Mouse (Mus musculus): ENCODE measurements around the gene Pla2g4e. TPM values are rescaled to one million over a fixed set of nuclear protein-coding genes. Genes with fewer than 3 reads are reported as not detected.

The Pla2g4e gene
- polyA plus RNA-seq, 1 experiment, result not detected

- Histone ChIP-seq H3K36me3 (ENCODE audit: control insufficient read depth) (peaks cover 21% of the 10 kb centered on the region), H3K4me3 (replicated peaks) (no peak overlapping the region), H3K9me3 (ENCODE audit: control insufficient read depth, low read length) (no peaks in the 10 kb centered on the region), H3K4me1 (ENCODE audit: control insufficient read depth) (no peaks in the 10 kb centered on the region), H3K27me3 (ENCODE audit: control insufficient read depth) (no peaks in the 10 kb centered on the region)
- TF ChIP-seq GATA1 (IDR thresholded peaks at IDR 0.05; ENCODE audit: low read length), result no peak
- TF ChIP-seq TAL1 (IDR thresholded peaks at IDR 0.05; ENCODE audit: low read length), result no peak
Observed at GRCm38 (mm10) chr2:120126901-120127300, 118.2 kb downstream of the Pla2g4e start.

- H3K4me1 ChIP-seq (ENCODE audit: control insufficient read depth), result no peaks in the 10 kb centered on the region
- H3K4me3 ChIP-seq (replicated peaks), result no peak overlapping the region
- peaks cover 21% of the 10 kb centered on the region for H3K36me3 ChIP-seq (ENCODE audit: control insufficient read depth)
- TF ChIP-seq TAL1 (IDR thresholded peaks at IDR 0.05; ENCODE audit: low read length) (no peak), GATA1 (IDR thresholded peaks at IDR 0.05; ENCODE audit: low read length) (no peak)
- H3K9me3 ChIP-seq (ENCODE audit: control insufficient read depth, low read length), result no peaks in the 10 kb centered on the region
- H3K27me3 ChIP-seq (ENCODE audit: control insufficient read depth), result no peaks in the 10 kb centered on the region
Observed at GRCm38 (mm10) chr2:120126408-120126807, 118.7 kb downstream of the Pla2g4e start.

- no peaks in the 10 kb centered on the region for H3K4me1 ChIP-seq (ENCODE audit: control insufficient read depth)
- no peak for TF ChIP-seq TAL1 (IDR thresholded peaks at IDR 0.05; ENCODE audit: low read length)
- no peaks in the 10 kb centered on the region for H3K27me3 ChIP-seq (ENCODE audit: control insufficient read depth)
- H3K4me3 ChIP-seq (replicated peaks), result no peak overlapping the region
- H3K36me3 ChIP-seq (ENCODE audit: control insufficient read depth), result peaks cover 21% of the 10 kb centered on the region
- H3K9me3 ChIP-seq (ENCODE audit: control insufficient read depth, low read length), result no peaks in the 10 kb centered on the region
Observed at GRCm38 (mm10) chr2:120125461-120125860, 119.7 kb downstream of the Pla2g4e start.

DNA sequence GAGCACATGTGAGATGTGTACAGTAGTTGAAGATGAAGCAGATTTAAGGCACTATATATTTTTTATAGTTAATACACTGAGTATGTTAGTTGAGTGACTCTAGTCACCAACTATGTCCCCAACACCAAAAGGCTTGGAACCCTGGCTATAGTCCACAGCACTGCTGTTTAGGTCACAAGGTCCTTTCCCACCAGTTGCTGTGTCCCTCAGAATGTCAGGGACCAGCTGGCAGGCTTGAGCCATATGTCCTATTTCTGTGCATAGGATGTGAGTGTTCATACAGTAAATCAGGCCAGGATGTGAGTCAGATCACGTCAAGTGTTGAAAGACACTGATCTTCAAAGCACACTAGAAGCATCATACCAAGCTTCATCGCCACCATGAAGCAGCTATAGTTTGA, 120.2 kb downstream of the Pla2g4e start:
- H3K27me3 ChIP-seq (ENCODE audit: control insufficient read depth), result no peaks in the 10 kb centered on the region
- H3K4me3 ChIP-seq (replicated peaks), result no peak overlapping the region
- H3K9me3 ChIP-seq (ENCODE audit: control insufficient read depth, low read length), result no peaks in the 10 kb centered on the region
- no peak for TF ChIP-seq GATA1 (IDR thresholded peaks at IDR 0.05; ENCODE audit: low read length)
- TF ChIP-seq TAL1 (IDR thresholded peaks at IDR 0.05; ENCODE audit: low read length), result no peak
- no peaks in the 10 kb centered on the region for H3K4me1 ChIP-seq (ENCODE audit: control insufficient read depth)
- peaks cover 21% of the 10 kb centered on the region for H3K36me3 ChIP-seq (ENCODE audit: control insufficient read depth)

DNA sequence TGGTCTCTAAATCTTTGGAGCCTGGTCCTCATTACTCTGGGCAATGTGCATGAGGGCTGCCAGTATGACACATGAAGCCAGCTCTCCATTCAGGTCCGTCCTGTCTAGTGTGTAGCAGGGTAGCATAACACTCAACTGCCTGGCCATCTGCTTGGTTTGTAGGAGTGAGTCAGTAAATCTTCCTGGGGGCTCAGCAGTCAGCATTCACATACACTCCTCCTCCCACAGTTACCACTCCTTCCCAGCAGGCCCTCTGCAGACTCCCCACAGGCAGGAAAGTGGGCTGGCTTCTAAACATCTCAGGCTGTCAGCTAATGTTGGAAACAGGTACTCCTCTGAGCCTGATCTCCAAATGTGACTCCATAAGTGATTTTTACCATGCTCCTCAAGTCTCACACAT, 121.0 kb downstream of the Pla2g4e start:
- H3K9me3 ChIP-seq (ENCODE audit: control insufficient read depth, low read length), result no peaks in the 10 kb centered on the region
- H3K36me3 ChIP-seq (ENCODE audit: control insufficient read depth), result peaks cover 21% of the 10 kb centered on the region
- no peak overlapping the region for H3K4me3 ChIP-seq (replicated peaks)
- no peaks in the 10 kb centered on the region for H3K27me3 ChIP-seq (ENCODE audit: control insufficient read depth)
- no peaks in the 10 kb centered on the region for H3K4me1 ChIP-seq (ENCODE audit: control insufficient read depth)
- TF ChIP-seq GATA1 (IDR thresholded peaks at IDR 0.05; ENCODE audit: low read length) (no peak), TAL1 (IDR thresholded peaks at IDR 0.05; ENCODE audit: low read length) (no peak)

GRCm38 (mm10) chr2:120122983-120123382, 122.2 kb downstream of the Pla2g4e start:
- TF ChIP-seq GATA1 (IDR thresholded peaks at IDR 0.05; ENCODE audit: low read length), result no peak
- no peak for TF ChIP-seq TAL1 (IDR thresholded peaks at IDR 0.05; ENCODE audit: low read length)
- Histone ChIP-seq H3K4me3 (replicated peaks) (no peak overlapping the region), H3K9me3 (ENCODE audit: control insufficient read depth, low read length) (no peaks in the 10 kb centered on the region), H3K4me1 (ENCODE audit: control insufficient read depth) (no peaks in the 10 kb centered on the region), H3K27me3 (ENCODE audit: control insufficient read depth) (no peaks in the 10 kb centered on the region), H3K36me3 (ENCODE audit: control insufficient read depth) (peaks cover 21% of the 10 kb centered on the region)

- no peaks in the 10 kb centered on the region for H3K27me3 ChIP-seq (ENCODE audit: control insufficient read depth)
- no peak overlapping the region for H3K4me3 ChIP-seq (replicated peaks)
- no peaks in the 10 kb centered on the region; the same call in 1 of the 2 replicates for H3K4me1 ChIP-seq (ENCODE audit: control insufficient read depth)
- H3K9me3 ChIP-seq (ENCODE audit: control insufficient read depth, low read length), result no peaks in the 10 kb centered on the region
- no peaks in the 10 kb centered on the region; the same call in 1 of the 2 replicates for H3K36me3 ChIP-seq (ENCODE audit: control insufficient read depth)
- TF ChIP-seq GATA1 (IDR thresholded peaks at IDR 0.05; ENCODE audit: low read length) (no peak), TAL1 (IDR thresholded peaks at IDR 0.05; ENCODE audit: low read length) (no peak)
Observed at GRCm38 (mm10) chr2:120117346-120117745, 127.8 kb downstream of the Pla2g4e start.

Other genes with a start within 250 kb of the Pla2g4e start
- gene Jmjd7, start 217.9 kb downstream of the Pla2g4e start, polyA plus RNA-seq (2012), result 0.44 and 0.82 TPM in 2 replicates
- 0.01 TPM in 1 of 2 replicates, not detected in the other for gene Gm28042, start 217.8 kb downstream of the Pla2g4e start, polyA plus RNA-seq (2012)
- gene Pla2g4b, start 211.9 kb downstream of the Pla2g4e start, polyA plus RNA-seq (2012), result 0.30 and 0.55 TPM in 2 replicates
- 0.67 and 1.1 TPM in 2 replicates for gene Ehd4, start 90.7 kb downstream of the Pla2g4e start, polyA plus RNA-seq (2012)
- gene Pla2g4d, start 43.9 kb upstream of the Pla2g4e start, polyA plus RNA-seq (2012), result not detected in 2 replicates
- not detected in 2 replicates for gene Pla2g4f, start 68.8 kb upstream of the Pla2g4e start, polyA plus RNA-seq (2012)
- gene Vps39, start 107.8 kb upstream of the Pla2g4e start, polyA plus RNA-seq (2012), result 0.11 and 0.48 TPM in 2 replicates
- gene Ganc, start 158.6 kb upstream of the Pla2g4e start, polyA plus RNA-seq (2012), result 0.06 and 0.08 TPM in 2 replicates
- gene Tmem87a, start 158.8 kb upstream of the Pla2g4e start, polyA plus RNA-seq (2012), result 0.14 and 0.19 TPM in 2 replicates
- not detected in 2 replicates for gene Capn3, start 210.7 kb upstream of the Pla2g4e start, polyA plus RNA-seq (2012)

All from erythroblast, embryonic 14.5 days (primary cell).